Mouse (Mus musculus) embryonic facial prominence, embryonic 10.5 days (tissue): ENCODE measurements at regions not wholly inside any gene's neighbourhood (a gene's known extent, or its start where the extent isn't known, plus 50 kb on each side); places are given as distances from the start of the nearest gene placed in this dataset.

Experiments
- DNase-seq: peaks from one replicate; pipeline ENCODE4 v3.0.0-alpha.2; 2017; ENCODE audit warnings: low spot score
- H3K27ac ChIP-seq: fragments of 300-500 bp; sonication (generic); replicated peaks from 2 replicates; pipeline ENCODE4 v1.5.1; 2016; ENCODE audit warnings: mild to moderate bottlenecking
- H3K27me3 ChIP-seq: fragments of 300-500 bp; sonication (generic); replicated peaks from 2 replicates; pipeline ENCODE4 v1.6.1; 2016; ENCODE audit warnings: low read depth, mild to moderate bottlenecking; ENCODE audit not compliant: poor library complexity, severe bottlenecking
- H3K36me3 ChIP-seq: fragments of 300-500 bp; sonication (generic); replicated peaks from 2 replicates; pipeline ENCODE4 v1.6.1; 2016; ENCODE audit warnings: mild to moderate bottlenecking, moderate library complexity
- H3K4me1 ChIP-seq: fragments of 300-500 bp; sonication (generic); 2 replicates; pipeline ENCODE4 v1.6.1; 2016
- H3K4me3 ChIP-seq: fragments of 300-500 bp; sonication (generic); 2 replicates; pipeline ENCODE4 v1.5.1; 2016; ENCODE audit warnings: mild to moderate bottlenecking, moderate library complexity
- H3K9me3 ChIP-seq: fragments of 300-500 bp; sonication (generic); 2 replicates; pipeline ENCODE4 v1.6.1; 2016; ENCODE audit warnings: mild to moderate bottlenecking
- WGBS: fragments of 180-500 bp; shearing (Covaris S2); methylation state at CpG from one replicate; pipeline ENCODE4 v1.1.7; 2016; 5-methylcytosine and 5-hydroxymethylcytosine counted together

DNA sequence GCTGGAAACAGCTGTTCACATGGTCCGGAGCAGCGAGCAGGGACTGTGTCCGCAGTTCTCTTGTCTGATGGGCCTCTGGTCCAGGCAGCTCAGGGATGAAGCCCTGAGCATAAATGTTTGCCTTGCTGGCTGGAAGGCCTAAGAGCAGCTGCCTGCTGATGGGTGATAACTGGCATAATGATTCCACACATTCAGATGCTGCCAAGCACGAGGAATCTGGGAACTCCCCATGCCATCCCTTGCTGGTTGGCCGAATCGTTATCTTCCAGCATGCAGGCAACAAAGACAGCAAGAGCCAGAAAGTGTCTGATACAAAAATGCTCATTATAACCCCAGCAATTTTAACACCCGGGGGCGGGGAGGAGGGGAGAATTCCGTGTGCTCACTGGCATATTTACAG is 590.0 kb downstream of the Cbln4 start:
- Histone ChIP-seq H3K4me3 (no peak overlapping the region), H3K4me1 (no peaks in the 10 kb centered on the region), H3K36me3 (no peaks in the 10 kb centered on the region), H3K27ac (no peak overlapping the region), H3K9me3 (peaks cover 4% of the 10 kb centered on the region; the same call in 1 of the 2 replicates), H3K27me3 (no peaks in the 10 kb centered on the region)
- no peak for DNase-seq
- WGBS: 82% methylated on average over 9 of the region's 9 CpGs

DNA sequence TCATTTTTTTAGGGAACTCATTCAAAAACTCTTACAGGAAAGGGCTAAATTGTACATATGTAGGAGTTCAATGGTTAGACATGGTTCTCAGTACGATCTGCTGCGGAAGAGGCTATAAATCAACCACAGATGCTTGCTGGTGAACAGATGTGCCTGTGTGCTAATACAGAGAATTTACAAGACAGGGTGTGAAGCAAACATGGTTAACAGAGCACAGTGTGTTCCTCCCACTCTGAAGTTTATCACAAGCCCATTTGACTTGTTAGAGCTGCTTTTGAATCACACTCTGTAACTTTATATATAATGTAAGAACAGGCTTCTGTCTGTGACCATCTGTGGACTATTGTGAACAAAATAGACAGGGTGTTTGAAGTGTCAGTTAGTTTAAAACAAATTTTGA is 637.2 kb downstream of the Cbln4 start:
- no peaks in the 10 kb centered on the region for H3K36me3 ChIP-seq
- no peaks in the 10 kb centered on the region for H3K4me1 ChIP-seq
- no peak overlapping the region for H3K4me3 ChIP-seq
- no peak overlapping the region for H3K27ac ChIP-seq
- 55% methylated on average over 2 of the region's 2 CpGs for WGBS
- no peak for DNase-seq
- H3K9me3 ChIP-seq: no peaks in the 10 kb centered on the region
- no peaks in the 10 kb centered on the region for H3K27me3 ChIP-seq

DNA sequence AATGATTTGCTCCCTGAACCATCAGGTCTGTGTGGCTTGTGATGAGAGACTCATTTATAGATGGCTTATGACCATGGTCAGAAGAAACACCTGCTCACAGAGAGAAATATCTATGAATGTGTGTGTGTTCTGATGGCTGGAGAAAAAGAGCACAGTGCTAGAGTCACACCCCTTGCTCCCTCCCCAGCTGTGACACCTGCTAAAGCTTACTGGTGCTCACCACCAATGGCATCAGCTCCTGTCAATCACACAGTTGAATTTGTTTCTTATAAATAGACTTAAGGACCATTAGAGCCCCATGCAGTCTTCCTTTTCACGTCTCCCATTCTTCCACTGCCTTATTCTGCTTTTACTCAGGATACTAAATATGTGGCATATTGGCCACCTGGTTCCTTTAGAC is 654.3 kb downstream of the Cbln4 start:
- H3K9me3 ChIP-seq: no peaks in the 10 kb centered on the region; the same call in 1 of the 2 replicates
- H3K36me3 ChIP-seq: no peaks in the 10 kb centered on the region
- WGBS: 67% methylated on average over 1 of the region's 1 CpGs
- no peak overlapping the region for H3K27ac ChIP-seq
- H3K27me3 ChIP-seq: no peaks in the 10 kb centered on the region
- no peaks in the 10 kb centered on the region for H3K4me1 ChIP-seq
- H3K4me3 ChIP-seq: no peak overlapping the region
- no peak for DNase-seq

DNA sequence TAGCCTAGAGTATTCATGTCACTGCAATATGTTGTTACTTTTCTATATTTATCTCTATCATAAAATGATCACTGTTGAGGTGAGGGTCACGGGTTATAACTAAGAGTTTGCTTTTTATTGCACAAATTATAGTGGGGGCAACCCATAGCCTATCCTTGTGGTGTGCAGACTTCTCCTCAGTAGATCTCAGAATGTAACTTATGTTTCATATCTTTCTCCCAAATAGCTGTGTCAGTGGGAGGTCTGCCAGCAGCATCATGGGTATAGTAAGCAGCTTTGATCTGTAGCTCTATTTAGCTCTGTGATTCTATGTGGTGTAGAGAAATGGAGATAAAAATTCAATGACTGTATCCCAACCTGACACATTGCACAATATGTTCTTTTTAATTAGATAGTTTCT is 641.9 kb downstream of the Dok5 start:
- no peak overlapping the region for H3K4me3 ChIP-seq

DNA sequence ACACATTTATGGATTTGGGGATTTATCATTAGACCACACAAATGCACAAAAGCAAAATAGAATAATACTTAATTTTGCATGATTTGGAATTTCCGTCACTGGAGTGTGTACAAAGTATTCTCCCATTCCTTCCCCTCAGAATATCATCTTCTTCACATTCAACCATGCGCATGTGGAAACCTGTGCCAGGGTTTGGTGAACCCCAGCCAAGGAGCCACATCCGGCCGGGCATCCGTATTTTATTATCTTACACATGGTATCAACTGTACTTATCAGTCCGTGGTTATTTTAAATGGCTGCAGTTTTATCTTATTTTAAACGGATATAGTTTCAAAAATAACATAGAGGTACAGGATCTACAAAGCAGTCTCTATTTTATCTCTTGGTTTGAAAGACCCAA is 641.4 kb downstream of the Dok5 start:
- no peaks in the 10 kb centered on the region for H3K4me1 ChIP-seq
- H3K9me3 ChIP-seq: no peaks in the 10 kb centered on the region
- H3K36me3 ChIP-seq: no peaks in the 10 kb centered on the region
- no peak for DNase-seq
- H3K4me3 ChIP-seq: no peak overlapping the region
- no peak overlapping the region for H3K27ac ChIP-seq
- 90% methylated on average over 7 of the region's 7 CpGs for WGBS
- H3K27me3 ChIP-seq: no peaks in the 10 kb centered on the region

More for the DNA sequence above, 641.9 kb downstream of the Dok5 start:
- no peaks in the 10 kb centered on the region for H3K9me3 ChIP-seq
- no peak overlapping the region for H3K27ac ChIP-seq
- no peak for DNase-seq
- 75% methylated on average over 1 of the region's 1 CpGs for WGBS
- no peaks in the 10 kb centered on the region for H3K27me3 ChIP-seq
- H3K4me1 ChIP-seq: no peaks in the 10 kb centered on the region
- H3K36me3 ChIP-seq: no peaks in the 10 kb centered on the region

DNA sequence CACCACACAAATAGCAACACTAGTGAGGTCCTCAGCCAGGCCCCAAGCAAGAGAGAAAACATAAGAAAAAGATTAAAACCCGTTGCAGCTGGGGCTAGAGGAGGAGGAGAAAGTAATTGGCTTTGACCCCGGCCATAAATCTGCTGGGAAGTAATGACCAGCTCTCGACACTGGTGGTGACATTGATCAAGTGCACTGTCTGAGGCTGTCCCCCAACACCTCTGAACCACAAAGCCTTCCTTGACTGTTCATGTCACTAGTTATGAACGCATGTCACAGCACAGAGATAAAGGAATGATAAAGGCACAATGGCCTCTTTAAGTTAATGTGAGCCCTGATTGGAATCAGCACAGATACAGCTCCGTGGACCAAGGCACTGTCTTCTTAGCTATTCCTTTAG is 640.1 kb downstream of the Dok5 start:
- no peaks in the 10 kb centered on the region for H3K9me3 ChIP-seq
- H3K36me3 ChIP-seq: no peaks in the 10 kb centered on the region
- H3K4me3 ChIP-seq: no peak overlapping the region
- H3K27me3 ChIP-seq: no peaks in the 10 kb centered on the region
- WGBS: 64% methylated on average over 5 of the region's 5 CpGs
- no peak overlapping the region for H3K27ac ChIP-seq
- no peak for DNase-seq
- no peaks in the 10 kb centered on the region for H3K4me1 ChIP-seq

DNA sequence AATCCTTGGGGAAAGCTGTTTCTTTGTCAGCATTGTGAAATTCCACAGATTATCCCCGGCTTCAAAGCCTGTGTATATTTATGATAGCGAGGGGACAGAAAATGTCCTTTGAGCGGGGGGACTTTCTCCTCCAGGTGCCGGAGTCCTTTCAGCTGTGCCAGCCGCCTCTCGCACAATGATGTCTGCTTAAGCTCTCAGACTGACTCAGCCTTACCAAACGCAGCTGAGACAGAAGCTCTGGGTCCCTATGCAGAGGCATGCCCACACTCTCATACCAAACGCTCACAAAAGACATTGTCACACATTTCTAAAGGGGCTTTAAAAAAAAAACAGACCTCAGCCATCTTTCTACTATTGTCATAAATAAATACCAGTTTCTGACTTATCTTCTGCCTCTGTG is 633.9 kb downstream of the Dok5 start:
- no peak overlapping the region for H3K4me3 ChIP-seq
- no peak for DNase-seq
- no peaks in the 10 kb centered on the region for H3K27me3 ChIP-seq
- peaks cover 3% of the 10 kb centered on the region; the same call in 1 of the 2 replicates for H3K9me3 ChIP-seq
- no peak overlapping the region for H3K27ac ChIP-seq
- 84% methylated on average over 8 of the region's 8 CpGs for WGBS
- H3K36me3 ChIP-seq: no peaks in the 10 kb centered on the region
- no peaks in the 10 kb centered on the region for H3K4me1 ChIP-seq

DNA sequence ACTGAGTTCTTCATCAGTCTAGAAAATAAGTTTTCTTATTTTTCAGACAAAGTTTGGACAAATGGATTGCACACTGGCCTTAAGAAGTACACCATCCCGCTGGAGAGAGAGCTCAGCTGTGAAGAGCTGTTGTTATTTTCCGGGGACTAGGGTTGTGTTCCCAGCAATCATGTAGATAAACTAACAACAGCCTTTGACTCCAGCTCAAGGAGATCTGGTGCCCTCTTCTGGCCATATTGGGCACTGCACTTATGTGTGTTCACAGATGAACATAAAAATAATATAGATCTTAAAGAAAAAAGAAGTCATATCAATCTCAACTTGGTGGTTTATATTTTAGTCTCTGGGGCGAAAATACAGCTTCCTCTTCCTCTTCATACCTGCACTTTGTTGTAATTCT is 633.0 kb downstream of the Dok5 start:
- DNase-seq: no peak
- 84% methylated on average over 3 of the region's 3 CpGs for WGBS
- Histone ChIP-seq H3K4me1 (no peaks in the 10 kb centered on the region), H3K27ac (no peak overlapping the region), H3K4me3 (no peak overlapping the region), H3K9me3 (peaks cover 3% of the 10 kb centered on the region; the same call in 1 of the 2 replicates), H3K27me3 (no peaks in the 10 kb centered on the region), H3K36me3 (no peaks in the 10 kb centered on the region)

DNA sequence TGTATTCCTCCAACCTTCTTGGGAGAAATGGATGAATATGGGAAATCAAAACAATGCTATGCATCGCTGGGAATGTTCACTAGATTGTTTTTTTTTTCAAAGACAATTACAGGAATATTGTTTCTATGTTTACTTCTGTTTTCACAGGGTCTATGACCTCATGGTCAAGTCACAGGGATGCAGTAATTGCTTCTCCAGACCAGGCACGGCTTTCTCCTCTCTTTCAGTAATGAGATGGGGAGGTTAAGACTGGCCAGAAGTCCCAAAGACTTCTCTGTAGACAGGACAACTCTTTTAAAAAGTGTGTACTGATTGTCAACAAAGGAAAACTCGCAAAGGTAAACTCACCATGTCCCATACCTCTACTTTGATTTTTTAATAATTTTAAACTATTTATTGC is 631.8 kb downstream of the Dok5 start:
- Histone ChIP-seq H3K27ac (no peak overlapping the region), H3K9me3 (peaks cover 3% of the 10 kb centered on the region; the same call in 1 of the 2 replicates), H3K27me3 (no peaks in the 10 kb centered on the region), H3K4me3 (no peak overlapping the region), H3K36me3 (no peaks in the 10 kb centered on the region), H3K4me1 (no peaks in the 10 kb centered on the region)
- no peak for DNase-seq
- 80% methylated on average over 3 of the region's 3 CpGs for WGBS

DNA sequence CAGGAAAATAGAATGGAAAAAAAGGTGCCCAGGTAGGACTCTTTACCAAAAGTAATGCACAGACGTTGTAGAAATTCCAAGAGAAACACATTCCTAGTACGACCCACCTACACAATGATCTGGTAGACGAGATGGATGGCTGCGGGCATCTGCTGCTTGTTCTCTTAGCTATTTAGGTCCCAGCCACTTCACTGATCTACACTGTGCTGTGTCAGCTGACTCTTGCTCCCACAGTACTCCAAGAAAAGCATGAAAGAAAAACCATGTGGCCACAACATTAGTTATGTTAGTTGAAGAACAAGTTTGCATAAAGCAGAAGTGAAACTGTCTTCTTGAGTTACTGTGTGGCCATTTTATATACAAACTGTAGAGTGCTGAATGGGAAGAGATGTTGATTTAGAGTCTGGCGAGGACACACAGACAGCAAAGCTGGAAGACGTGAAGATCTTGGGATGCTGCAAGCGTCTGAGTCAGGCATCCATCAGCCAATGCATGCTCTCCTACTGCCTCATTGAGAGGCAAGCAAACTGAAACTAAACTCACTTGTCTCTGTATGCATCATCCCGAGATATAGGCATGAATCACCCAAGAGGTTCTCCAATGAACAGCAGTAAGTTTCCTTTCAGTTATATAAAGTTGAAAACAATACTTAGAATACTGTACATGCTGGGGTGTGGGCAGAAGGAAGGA is 626.6 kb downstream of the Dok5 start:
- no peaks in the 10 kb centered on the region for H3K4me1 ChIP-seq
- DNase-seq: no peak
- peaks cover 6% of the 10 kb centered on the region; the same call in 1 of the 2 replicates for H3K9me3 ChIP-seq
- H3K36me3 ChIP-seq: no peaks in the 10 kb centered on the region
- H3K4me3 ChIP-seq: no peak overlapping the region
- no peaks in the 10 kb centered on the region for H3K27me3 ChIP-seq
- 88% methylated on average over 8 of the region's 8 CpGs for WGBS
- H3K27ac ChIP-seq: no peak overlapping the region

DNA sequence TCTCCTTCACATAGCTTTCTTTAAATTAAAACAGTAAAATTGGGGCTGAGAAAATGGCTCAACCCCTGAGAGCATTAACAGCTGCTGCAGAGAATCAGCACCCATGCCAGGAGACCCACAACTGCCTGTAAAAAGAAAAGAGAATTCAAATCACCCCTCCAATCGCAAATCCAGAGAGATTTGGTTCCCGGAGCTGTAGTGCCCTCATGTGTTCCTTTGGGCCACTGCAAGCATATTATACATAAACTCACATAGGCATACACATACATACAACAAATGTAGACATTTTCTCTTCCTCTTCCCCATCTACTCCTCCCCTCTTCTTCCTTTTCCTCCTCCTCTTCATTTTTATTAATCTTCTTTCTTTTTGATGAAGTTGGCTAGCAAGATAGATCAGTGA is 616.5 kb downstream of the Dok5 start:
- 91% methylated on average over 2 of the region's 2 CpGs for WGBS

DNA sequence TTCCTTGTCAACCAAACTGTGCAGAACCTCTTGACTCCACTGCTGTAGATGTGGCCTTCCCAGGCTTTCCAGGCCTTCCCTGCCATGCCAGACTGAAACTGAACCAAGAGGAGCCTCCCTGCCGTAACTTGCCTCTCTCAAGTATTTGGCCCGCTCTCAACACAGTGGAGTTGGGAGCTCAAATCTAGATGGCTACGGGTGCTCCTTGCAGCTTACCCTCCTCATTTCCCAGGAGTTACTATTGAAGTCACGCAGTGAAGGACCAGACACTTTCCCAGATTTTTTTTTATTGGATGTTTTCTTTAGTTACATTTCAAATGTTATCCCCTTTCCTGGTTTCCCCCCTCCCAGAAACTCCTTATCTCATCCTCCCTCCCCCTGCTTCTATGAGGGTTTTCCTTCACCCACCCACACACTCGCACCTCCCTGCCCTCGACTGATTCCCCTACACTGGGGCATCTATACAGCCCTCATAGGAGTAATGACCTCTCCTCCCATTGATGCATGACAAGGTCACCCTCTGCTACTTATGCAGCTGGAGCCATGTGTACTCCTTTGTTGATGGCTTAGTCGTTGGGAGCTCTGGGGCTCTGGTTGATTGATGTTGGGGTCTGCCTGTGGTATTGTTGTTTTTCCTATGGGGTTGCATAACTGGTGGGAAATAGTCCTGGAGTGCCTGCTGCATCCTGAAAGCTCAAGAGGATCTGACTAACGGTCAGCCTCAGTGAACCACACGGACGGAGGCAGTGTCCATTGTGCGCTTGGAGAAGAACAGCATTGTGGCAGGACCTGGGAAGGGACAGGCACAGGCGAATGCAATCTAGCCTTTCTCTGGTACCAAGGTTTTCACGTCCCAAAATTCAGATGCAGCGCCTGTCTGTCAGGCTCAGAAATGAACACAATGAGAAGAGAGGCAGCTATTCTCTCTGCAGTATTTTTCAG is 602.5 kb downstream of the Dok5 start:
- H3K4me3 ChIP-seq: no peak overlapping the region
- H3K9me3 ChIP-seq: peaks cover 3% of the 10 kb centered on the region; the same call in 1 of the 2 replicates
- H3K4me1 ChIP-seq: peaks cover 19% of the 10 kb centered on the region
- no peaks in the 10 kb centered on the region for H3K27me3 ChIP-seq
- H3K36me3 ChIP-seq: no peaks in the 10 kb centered on the region
- DNase-seq: no peak
- peak overlapping the region; percentile 51; the same call in 1 of the 2 replicates for H3K27ac ChIP-seq
- 72% methylated on average over 14 of the region's 14 CpGs for WGBS

More for the DNA sequence above, 616.5 kb downstream of the Dok5 start:
- no peak for DNase-seq
- no peak overlapping the region for H3K4me3 ChIP-seq
- H3K9me3 ChIP-seq: no peaks in the 10 kb centered on the region
- no peaks in the 10 kb centered on the region for H3K4me1 ChIP-seq
- H3K36me3 ChIP-seq: no peaks in the 10 kb centered on the region
- H3K27me3 ChIP-seq: no peaks in the 10 kb centered on the region
- H3K27ac ChIP-seq: no peak overlapping the region

DNA sequence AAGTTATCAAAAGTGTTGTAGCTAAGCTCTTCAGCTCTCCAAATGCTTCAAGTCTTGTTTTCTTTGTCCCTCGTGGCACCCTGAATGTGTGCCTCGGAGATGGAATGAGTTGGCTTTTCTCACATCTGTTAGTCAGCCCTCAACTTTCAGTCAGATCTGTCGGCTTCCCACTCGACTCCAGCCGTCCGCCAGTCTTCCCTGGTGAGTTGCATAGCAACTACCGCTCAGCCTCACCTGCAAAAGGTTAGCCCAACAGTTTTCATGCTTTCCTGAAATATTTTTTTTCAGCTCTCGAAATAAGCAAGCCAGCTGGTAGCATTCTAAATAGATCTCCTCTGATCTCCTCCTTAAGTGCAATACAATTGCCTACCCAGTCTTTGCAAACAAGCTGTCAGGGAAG is 601.2 kb downstream of the Dok5 start:
- Histone ChIP-seq H3K27ac (no peak overlapping the region), H3K9me3 (peaks cover 3% of the 10 kb centered on the region; the same call in 1 of the 2 replicates), H3K4me3 (no peak overlapping the region), H3K4me1 (peaks cover 19% of the 10 kb centered on the region), H3K36me3 (no peaks in the 10 kb centered on the region), H3K27me3 (no peaks in the 10 kb centered on the region)
- no peak for DNase-seq
- 89% methylated on average over 8 of the region's 8 CpGs for WGBS
